Mouse (Mus musculus) intestine, embryonic 14.5 days (tissue): Measurements from ENCODE around the gene Thap12. TPM values are rescaled to one million over a fixed set of nuclear protein-coding genes. Genes with fewer than 3 reads are reported as not detected.
A peak's percentile ranks its signal among the peaks of the same experiment; 100 is the strongest.

Experiments used
- ATAC-seq: fragments of 200-750 bp; cut with Nextera tagmentation; replicated peaks from 2 replicates; pipeline ENCODE4 v1.8.0; 2017; ENCODE audit warnings: low read depth, moderate number of reproducible peaks, moderate TSS enrichment, moderate library complexity; ENCODE audit not compliant: low FRiP score, low TSS enrichment
- DNase-seq: peaks from one replicate; pipeline ENCODE4 v3.0.0-alpha.2; 2018; ENCODE audit warnings: low spot score
- H3K27ac ChIP-seq: fragments of 300-500 bp; sonication (generic); 2 replicates; pipeline ENCODE4 v1.5.1; 2014; ENCODE audit warnings: low read depth, mild to moderate bottlenecking, control low read depth
- H3K27me3 ChIP-seq: fragments of 300-500 bp; sonication (generic); replicated peaks from 2 replicates; pipeline ENCODE4 v1.6.1; 2014; ENCODE audit warnings: low read length, control low read depth; ENCODE audit not compliant: control insufficient read depth, insufficient read depth
- H3K36me3 ChIP-seq: fragments of 300-500 bp; sonication (generic); 2 replicates; pipeline ENCODE4 v1.6.1; 2014; ENCODE audit warnings: low read length, control low read depth; ENCODE audit not compliant: control insufficient read depth, insufficient read depth
- H3K4me1 ChIP-seq: fragments of 300-500 bp; sonication (generic); replicated peaks from 2 replicates; pipeline ENCODE4 v1.6.1; 2014; ENCODE audit warnings: low read length, control low read depth, mixed read lengths; ENCODE audit not compliant: control insufficient read depth, insufficient read depth
- H3K4me2 ChIP-seq: fragments of 300-500 bp; sonication (generic); 2 replicates; pipeline ENCODE4 v1.6.1; 2014; ENCODE audit warnings: low read length
- H3K4me3 ChIP-seq: fragments of 300-500 bp; sonication (generic); 2 replicates; pipeline ENCODE4 v1.5.1; 2014; ENCODE audit warnings: low read depth, low read length, control low read depth, mixed read lengths
- H3K9ac ChIP-seq: fragments of 300-500 bp; sonication (generic); 2 replicates; pipeline ENCODE4 v1.6.1; 2014; ENCODE audit warnings: mild to moderate bottlenecking, low read length
- H3K9me3 ChIP-seq: fragments of 300-500 bp; sonication (generic); 2 replicates; pipeline ENCODE4 v1.6.1; 2016; ENCODE audit warnings: low read length, control low read depth; ENCODE audit not compliant: control insufficient read depth
- WGBS: fragments of 180-500 bp; shearing (Covaris S2); extraction: QIAGEN DNeasy Blood & Tissue Kit; methylation state at CpG from one replicate; pipeline ENCODE4 v1.1.7; 2014; 5-methylcytosine and 5-hydroxymethylcytosine counted together
- polyA plus RNA-seq: library from polyadenylated mRNA; unstranded; fragments of >200 nt; fragmentation: Nextera tagmentation; extraction: Ambion mirVana; gene quantifications from 2 replicates; pipeline ENCODE4 v1.2.1, GENCODE M21; 2014

Gene Thap12
- 56.5 and 58.8 TPM in 2 replicates for polyA plus RNA-seq

GRCm38 (mm10) chr7:98702283-98703240 is at the start of gene Thap12:
Gene Thap12, plus strand, starts transcription at chr7:98703103.
- ATAC-seq (peak; percentile 98), DNase-seq (peak; percentile 98)
- 2% methylated on average over 54 of the region's 65 CpGs for WGBS
- H3K4me2 ChIP-seq = peak within 1 kb of the TSS; percentile 84
- H3K27me3 ChIP-seq = no peaks in the 10 kb centered on the region
- H3K9ac ChIP-seq = peak within 1 kb of the TSS; percentile 96
- no peaks in the 10 kb centered on the region for H3K9me3 ChIP-seq
- peak within 1 kb of the TSS; percentile 97 for H3K4me3 ChIP-seq
- peak within 1 kb of the TSS; percentile 77 for H3K27ac ChIP-seq
- no peaks in the 10 kb centered on the region for H3K36me3 ChIP-seq
- peaks cover 18% of the 10 kb centered on the region for H3K4me1 ChIP-seq

GRCm38 (mm10) chr7:98655681-98656530 is 47.0 kb upstream of the Thap12 start:
- H3K9ac ChIP-seq = peak overlapping the region; percentile 71

GRCm38 (mm10) chr7:98656531-98657221 is 46.2 kb upstream of the Thap12 start, which contains the start of gene Emsy:
Gene Emsy, minus strand, starts transcription at chr7:98656783.
- WGBS = under 1% methylated on average over 42 of the region's 42 CpGs
- peak; percentile 95 for DNase-seq

More at GRCm38 (mm10) chr7:98655681-98656530, 47.0 kb upstream of the Thap12 start:
- peak; percentile 89 for DNase-seq
- no peaks in the 10 kb centered on the region for H3K27me3 ChIP-seq
- H3K4me1 ChIP-seq = peaks cover 15% of the 10 kb centered on the region; the same call in 1 of the 2 replicates
- H3K4me2 ChIP-seq = peak overlapping the region; percentile 74
- H3K27ac ChIP-seq = peak overlapping the region; percentile 92
- peak; percentile 77 for ATAC-seq
- no peaks in the 10 kb centered on the region for H3K9me3 ChIP-seq
- peaks cover 33% of the 10 kb centered on the region for H3K36me3 ChIP-seq
- under 1% methylated on average over 74 of the region's 74 CpGs for WGBS
- peak overlapping the region; percentile 90 for H3K4me3 ChIP-seq

GRCm38 (mm10) chr7:98665166-98665565 is 37.7 kb upstream of the Thap12 start:
- 49% methylated on average over 5 of the region's 5 CpGs for WGBS
- no peak overlapping the region for H3K9ac ChIP-seq
- H3K27me3 ChIP-seq = no peaks in the 10 kb centered on the region
- H3K27ac ChIP-seq = no peak overlapping the region
- H3K4me2 ChIP-seq = no peak overlapping the region
- ATAC-seq (no peak), DNase-seq (no peak)
- H3K9me3 ChIP-seq = no peaks in the 10 kb centered on the region
- H3K4me3 ChIP-seq = no peak overlapping the region
- H3K36me3 ChIP-seq = no peaks in the 10 kb centered on the region
- H3K4me1 ChIP-seq = 0 out of 2 replicates have a peak, but pooled peaks cover 4% of the 10 kb centered on the region

More at GRCm38 (mm10) chr7:98656531-98657221, 46.2 kb upstream of the Thap12 start, which contains the start of gene Emsy:
- Histone ChIP-seq H3K9ac (peak within 1 kb of the TSS; percentile 71), H3K9me3 (no peaks in the 10 kb centered on the region), H3K36me3 (peaks cover 27% of the 10 kb centered on the region), H3K27me3 (no peaks in the 10 kb centered on the region), H3K27ac (peak within 1 kb of the TSS; percentile 92), H3K4me1 (peaks cover 15% of the 10 kb centered on the region; the same call in 1 of the 2 replicates), H3K4me2 (peak within 1 kb of the TSS; percentile 74), H3K4me3 (peak within 1 kb of the TSS; percentile 90)
- peak; percentile 96 for ATAC-seq

GRCm38 (mm10) chr7:98665726-98666125 is 37.2 kb upstream of the Thap12 start:
- H3K4me3 ChIP-seq = no peak overlapping the region

GRCm38 (mm10) chr7:98667956-98668746 is 34.8 kb upstream of the Thap12 start:
- H3K9me3 ChIP-seq = no peaks in the 10 kb centered on the region
- WGBS = 60% methylated on average over 6 of the region's 6 CpGs
- no peak overlapping the region for H3K9ac ChIP-seq
- no peaks in the 10 kb centered on the region for H3K27me3 ChIP-seq
- no peak overlapping the region for H3K27ac ChIP-seq
- peaks cover 8% of the 10 kb centered on the region for H3K4me1 ChIP-seq
- ATAC-seq (no peak), DNase-seq (no peak)
- no peak overlapping the region for H3K4me2 ChIP-seq
- no peaks in the 10 kb centered on the region for H3K36me3 ChIP-seq
- H3K4me3 ChIP-seq = no peak overlapping the region

More at GRCm38 (mm10) chr7:98665726-98666125, 37.2 kb upstream of the Thap12 start:
- H3K9me3 ChIP-seq = no peaks in the 10 kb centered on the region
- H3K27ac ChIP-seq = no peak overlapping the region
- 0 out of 2 replicates have a peak, but pooled peaks cover 4% of the 10 kb centered on the region for H3K4me1 ChIP-seq
- ATAC-seq = no peak
- DNase-seq = no peak
- no peak overlapping the region for H3K9ac ChIP-seq
- no peaks in the 10 kb centered on the region for H3K27me3 ChIP-seq
- WGBS = 87% methylated on average over 6 of the region's 6 CpGs
- H3K36me3 ChIP-seq = no peaks in the 10 kb centered on the region
- no peak overlapping the region for H3K4me2 ChIP-seq

- 78% methylated on average over 4 of the region's 4 CpGs for WGBS
- DNase-seq (no peak), ATAC-seq (no peak)
- Histone ChIP-seq H3K9ac (no peak overlapping the region), H3K4me1 (peaks cover 4% of the 10 kb centered on the region), H3K4me3 (no peak overlapping the region), H3K9me3 (no peaks in the 10 kb centered on the region), H3K27ac (no peak overlapping the region), H3K4me2 (no peak overlapping the region), H3K27me3 (no peaks in the 10 kb centered on the region), H3K36me3 (no peaks in the 10 kb centered on the region)
These were observed 32.1 kb upstream of the Thap12 start for GRCm38 (mm10) chr7:98670831-98671230.
